Mouse (Mus musculus): ENCODE measurements around the gene Tex46. TPM values are rescaled to one million over a fixed set of nuclear protein-coding genes. Genes with fewer than 3 reads are reported as not detected.

Tex46 gene
- total RNA-seq (2014; rRNA removed) (not detected in 2 replicates), polyA plus RNA-seq (2012; rRNA removed) (not detected in 2 replicates)

- Histone ChIP-seq H3K4me3 (ENCODE audit: insufficient read depth, low read depth, low read length) (no peak within 1 kb of the TSS), H3K36me3 (ENCODE audit: control insufficient read depth, insufficient read depth, low read length) (no peaks in the 10 kb centered on the region), H3K27me3 (ENCODE audit: control insufficient read depth, insufficient read depth, low read length) (no peaks in the 10 kb centered on the region), H3K79me2 (ENCODE audit: control insufficient read depth, insufficient read depth, low read length) (no peaks in the 10 kb centered on the region), H3K27ac (replicated peaks; ENCODE audit: insufficient read depth, low read depth, low read length) (no peak within 1 kb of the TSS), H3K4me1 (ENCODE audit: control insufficient read depth, insufficient read depth, low read length) (no peaks in the 10 kb centered on the region), H3K9ac (ENCODE audit: low read depth, low read length) (no peak within 1 kb of the TSS)
- no peak for TF ChIP-seq POLR2A (IDR thresholded peaks at IDR 0.05; ENCODE audit: extremely low read depth, insufficient read depth, low read length)
- TF ChIP-seq CTCF (IDR thresholded peaks at IDR 0.05; ENCODE audit: low read depth, low read length), result no peak
- no peak for DNase-seq (ENCODE audit: extremely low read depth, low read depth, low spot score)
- WGBS, result 58% methylated on average over 4 of the region's 4 CpGs
Observed at GRCm38 (mm10) chr4:136610387-136610856, at the start of gene Tex46. Tex46 (plus strand) TSS chr4:136610437.

GRCm38 (mm10) chr4:136562755-136563154 lies 47.5 kb upstream of the Tex46 start:
- Histone ChIP-seq H3K9ac (ENCODE audit: low read depth, low read length) (no peak overlapping the region), H3K4me3 (ENCODE audit: insufficient read depth, low read depth, low read length) (no peak overlapping the region), H3K79me2 (ENCODE audit: control insufficient read depth, insufficient read depth, low read length) (peaks cover 3% of the 10 kb centered on the region; the same call in 1 of the 2 replicates), H3K4me1 (ENCODE audit: control insufficient read depth, insufficient read depth, low read length) (no peaks in the 10 kb centered on the region), H3K36me3 (ENCODE audit: control insufficient read depth, insufficient read depth, low read length) (peaks cover 45% of the 10 kb centered on the region), H3K27me3 (ENCODE audit: control insufficient read depth, insufficient read depth, low read length) (no peaks in the 10 kb centered on the region), H3K27ac (replicated peaks; ENCODE audit: insufficient read depth, low read depth, low read length) (no peak overlapping the region)
- DNase-seq (ENCODE audit: extremely low read depth, low read depth, low spot score), result no peak
- WGBS, result 87% methylated on average over 6 of the region's 6 CpGs
- TF ChIP-seq POLR2A (IDR thresholded peaks at IDR 0.05; ENCODE audit: extremely low read depth, insufficient read depth, low read length) (no peak), CTCF (IDR thresholded peaks at IDR 0.05; ENCODE audit: low read depth, low read length) (no peak)

DNA sequence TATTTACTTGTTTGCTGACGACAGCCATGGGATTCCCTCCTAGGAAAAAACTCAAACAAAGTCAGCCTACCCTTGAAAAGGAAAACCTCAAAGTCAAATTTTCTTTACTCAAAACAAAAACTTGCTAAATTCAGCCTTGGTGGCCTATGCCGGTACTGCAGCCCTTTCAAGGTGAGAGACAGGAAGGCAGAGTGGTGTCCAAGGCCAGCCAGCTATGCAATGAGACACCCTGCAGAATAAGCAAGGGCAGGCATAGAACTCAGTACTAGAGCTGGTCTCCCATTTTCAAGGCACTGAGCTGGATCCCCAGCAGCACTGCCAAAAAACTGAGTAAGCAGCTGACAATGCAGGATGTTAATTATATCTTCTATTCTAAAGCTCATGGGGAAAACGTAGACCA lies 41.6 kb upstream of the Tex46 start:
- no peak for TF ChIP-seq POLR2A (IDR thresholded peaks at IDR 0.05; ENCODE audit: extremely low read depth, insufficient read depth, low read length)
- no peak for TF ChIP-seq CTCF (IDR thresholded peaks at IDR 0.05; ENCODE audit: low read depth, low read length)
- Histone ChIP-seq H3K27ac (replicated peaks; ENCODE audit: insufficient read depth, low read depth, low read length) (no peak overlapping the region), H3K36me3 (ENCODE audit: control insufficient read depth, insufficient read depth, low read length) (peaks cover 45% of the 10 kb centered on the region), H3K27me3 (ENCODE audit: control insufficient read depth, insufficient read depth, low read length) (no peaks in the 10 kb centered on the region), H3K79me2 (ENCODE audit: control insufficient read depth, insufficient read depth, low read length) (peaks cover 3% of the 10 kb centered on the region; the same call in 1 of the 2 replicates), H3K4me1 (ENCODE audit: control insufficient read depth, insufficient read depth, low read length) (no peaks in the 10 kb centered on the region), H3K9ac (ENCODE audit: low read depth, low read length) (no peak overlapping the region), H3K4me3 (ENCODE audit: insufficient read depth, low read depth, low read length) (no peak overlapping the region)
- DNase-seq (ENCODE audit: extremely low read depth, low read depth, low spot score), result no peak
- 88% methylated on average over 3 of the region's 3 CpGs for WGBS

DNA sequence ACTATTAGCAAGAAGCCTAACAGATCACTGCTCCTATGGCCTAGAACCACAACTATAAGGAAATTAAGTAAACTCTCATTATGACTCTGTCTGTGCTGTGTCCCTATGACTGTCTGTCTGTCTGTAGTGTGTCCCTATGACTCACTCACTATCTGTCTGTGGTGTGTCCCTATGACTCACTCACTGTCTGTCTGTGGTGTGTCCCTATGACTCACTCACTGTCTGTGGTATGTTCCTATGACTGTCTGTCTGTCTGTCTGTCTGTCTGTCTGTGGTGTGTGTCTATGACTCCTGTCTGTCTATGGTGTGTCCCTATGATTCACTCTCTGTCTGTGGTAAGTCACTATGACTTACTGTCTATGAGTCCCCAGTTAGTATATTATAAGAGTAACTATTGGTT lies 40.2 kb upstream of the Tex46 start:
- Histone ChIP-seq H3K4me1 (ENCODE audit: control insufficient read depth, insufficient read depth, low read length) (no peaks in the 10 kb centered on the region), H3K9ac (ENCODE audit: low read depth, low read length) (no peak overlapping the region), H3K79me2 (ENCODE audit: control insufficient read depth, insufficient read depth, low read length) (peaks cover 3% of the 10 kb centered on the region; the same call in 1 of the 2 replicates), H3K4me3 (ENCODE audit: insufficient read depth, low read depth, low read length) (no peak overlapping the region), H3K27ac (replicated peaks; ENCODE audit: insufficient read depth, low read depth, low read length) (no peak overlapping the region), H3K27me3 (ENCODE audit: control insufficient read depth, insufficient read depth, low read length) (no peaks in the 10 kb centered on the region), H3K36me3 (ENCODE audit: control insufficient read depth, insufficient read depth, low read length) (peaks cover 44% of the 10 kb centered on the region)
- no peak for TF ChIP-seq CTCF (IDR thresholded peaks at IDR 0.05; ENCODE audit: low read depth, low read length)
- no peak for TF ChIP-seq POLR2A (IDR thresholded peaks at IDR 0.05; ENCODE audit: extremely low read depth, insufficient read depth, low read length)
- DNase-seq (ENCODE audit: extremely low read depth, low read depth, low spot score), result no peak

DNA sequence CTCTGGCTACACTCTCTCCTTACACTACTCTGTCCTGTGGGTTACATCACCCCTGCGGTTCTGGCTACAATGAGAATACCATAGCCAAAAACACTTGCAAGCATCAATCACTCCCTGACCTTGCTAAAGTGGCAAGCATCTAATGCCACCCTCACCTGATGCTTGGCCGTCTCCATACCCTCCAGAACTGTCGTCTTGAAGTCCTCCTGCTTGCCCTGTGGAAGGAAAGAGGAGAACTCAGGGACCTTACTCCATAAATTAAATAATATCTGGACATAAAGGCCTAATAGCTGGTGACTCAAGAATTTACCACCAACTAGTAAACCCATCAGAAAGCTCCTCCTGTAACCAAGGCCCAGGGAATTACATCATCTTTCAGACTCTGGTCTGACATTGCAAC lies 28.4 kb upstream of the Tex46 start:
- TF ChIP-seq POLR2A (IDR thresholded peaks at IDR 0.05; ENCODE audit: extremely low read depth, insufficient read depth, low read length) (no peak), CTCF (IDR thresholded peaks at IDR 0.05; ENCODE audit: low read depth, low read length) (no peak)
- no peak for DNase-seq (ENCODE audit: extremely low read depth, low read depth, low spot score)
- Histone ChIP-seq H3K27me3 (ENCODE audit: control insufficient read depth, insufficient read depth, low read length) (no peaks in the 10 kb centered on the region), H3K79me2 (ENCODE audit: control insufficient read depth, insufficient read depth, low read length) (peaks cover 18% of the 10 kb centered on the region; the same call in 1 of the 2 replicates), H3K9ac (ENCODE audit: low read depth, low read length) (no peak overlapping the region), H3K27ac (replicated peaks; ENCODE audit: insufficient read depth, low read depth, low read length) (no peak overlapping the region), H3K4me1 (ENCODE audit: control insufficient read depth, insufficient read depth, low read length) (0 out of 2 replicates have a peak, but pooled peaks cover 2% of the 10 kb centered on the region), H3K4me3 (ENCODE audit: insufficient read depth, low read depth, low read length) (no peak overlapping the region), H3K36me3 (ENCODE audit: control insufficient read depth, insufficient read depth, low read length) (no peaks in the 10 kb centered on the region)
- 89% methylated on average over 3 of the region's 3 CpGs for WGBS

DNA sequence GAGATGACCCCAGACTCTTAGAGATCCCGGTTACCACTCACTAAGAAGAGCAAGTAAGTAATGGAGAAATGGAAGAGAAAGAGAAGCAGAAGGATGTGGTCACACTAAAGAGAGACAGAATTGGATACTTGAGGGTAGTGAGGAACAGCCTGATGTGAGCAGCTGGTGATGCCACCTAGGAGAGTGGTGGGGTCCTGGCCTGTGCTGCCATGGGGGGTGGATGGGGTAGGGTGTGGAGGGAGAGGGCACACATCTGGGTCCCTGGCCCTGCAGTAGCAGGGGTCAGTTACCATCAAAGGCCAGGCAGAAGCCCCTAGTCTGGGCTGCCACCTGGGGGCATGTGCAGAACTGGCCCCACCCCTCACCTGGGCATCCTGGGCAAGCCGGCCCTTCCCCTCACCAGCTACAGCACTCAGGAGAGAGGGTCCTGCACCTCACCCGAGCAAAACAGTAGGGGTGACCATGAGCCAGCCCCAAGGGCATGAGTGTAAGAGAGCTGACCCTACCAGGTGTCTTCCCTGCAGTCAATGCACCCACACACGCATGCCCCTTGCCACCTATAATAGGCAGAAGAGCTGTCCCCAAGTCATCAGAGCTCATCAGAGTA lies 22.9 kb upstream of the Tex46 start:
- Histone ChIP-seq H3K79me2 (ENCODE audit: control insufficient read depth, insufficient read depth, low read length) (peaks cover 31% of the 10 kb centered on the region), H3K27me3 (ENCODE audit: control insufficient read depth, insufficient read depth, low read length) (no peaks in the 10 kb centered on the region), H3K27ac (replicated peaks; ENCODE audit: insufficient read depth, low read depth, low read length) (no peak overlapping the region), H3K4me1 (ENCODE audit: control insufficient read depth, insufficient read depth, low read length) (0 out of 2 replicates have a peak, but pooled peaks cover 2% of the 10 kb centered on the region), H3K4me3 (ENCODE audit: insufficient read depth, low read depth, low read length) (no peak overlapping the region), H3K36me3 (ENCODE audit: control insufficient read depth, insufficient read depth, low read length) (0 out of 2 replicates have a peak, but pooled peaks cover 6% of the 10 kb centered on the region), H3K9ac (ENCODE audit: low read depth, low read length) (no peak overlapping the region)
- DNase-seq (ENCODE audit: extremely low read depth, low read depth, low spot score), result no peak
- WGBS, result 90% methylated on average over 4 of the region's 4 CpGs
- TF ChIP-seq CTCF (IDR thresholded peaks at IDR 0.05; ENCODE audit: low read depth, low read length) (no peak), POLR2A (IDR thresholded peaks at IDR 0.05; ENCODE audit: extremely low read depth, insufficient read depth, low read length) (no peak)

Measured in liver, adult 2 months (tissue).